Mouse (Mus musculus) kidney, postnatal 36 days (tissue): Measurements from ENCODE around the gene Gpc6.

Source experiments
- DNase-seq, 2 experiments: peaks; one replicate each; pipeline ENCODE4 v3.0.0; 2021 to 2022; ENCODE audit warnings: mixed read lengths in 2 of 2

Gpc6 gene

DNA sequence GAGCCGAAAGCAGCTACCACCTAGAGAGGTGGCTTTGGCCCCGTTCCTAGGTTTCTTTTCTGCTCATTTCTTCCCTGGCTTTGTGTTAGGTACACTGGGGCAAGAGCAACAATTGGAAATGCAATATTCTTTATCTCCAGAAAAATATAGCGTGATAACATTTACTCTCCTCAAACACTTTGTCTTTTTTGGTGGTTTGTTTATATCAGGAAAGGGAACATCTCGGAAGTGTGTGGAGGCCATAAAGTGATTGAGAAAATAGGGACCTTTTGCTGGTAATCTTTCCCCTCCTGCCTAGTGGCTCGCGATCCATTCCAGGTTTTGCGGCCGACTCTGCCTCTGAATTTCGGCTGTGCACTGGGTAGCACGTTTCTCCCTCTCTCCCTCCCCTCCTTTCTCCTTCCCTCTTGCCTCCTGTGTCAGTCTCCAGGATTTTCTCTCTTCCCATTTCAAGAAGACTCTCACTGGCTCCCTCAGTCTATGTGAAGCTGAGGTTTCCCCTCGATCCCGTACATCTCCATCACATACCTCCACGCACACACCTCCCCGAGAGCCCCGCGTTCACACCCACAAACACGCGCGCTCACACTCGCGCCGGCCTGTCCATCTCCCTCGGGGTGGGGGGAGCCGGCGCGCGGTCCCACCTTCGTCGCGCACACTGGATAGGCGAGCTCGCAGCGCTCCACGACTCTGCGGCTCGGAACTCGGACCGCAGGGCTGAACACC, at the start of gene Gpc6:
Gene Gpc6 (plus strand): TSS at position 440 of the 726 bp plus-strand sequence.
- peak; percentile 71 to 86 for DNase-seq

DNA sequence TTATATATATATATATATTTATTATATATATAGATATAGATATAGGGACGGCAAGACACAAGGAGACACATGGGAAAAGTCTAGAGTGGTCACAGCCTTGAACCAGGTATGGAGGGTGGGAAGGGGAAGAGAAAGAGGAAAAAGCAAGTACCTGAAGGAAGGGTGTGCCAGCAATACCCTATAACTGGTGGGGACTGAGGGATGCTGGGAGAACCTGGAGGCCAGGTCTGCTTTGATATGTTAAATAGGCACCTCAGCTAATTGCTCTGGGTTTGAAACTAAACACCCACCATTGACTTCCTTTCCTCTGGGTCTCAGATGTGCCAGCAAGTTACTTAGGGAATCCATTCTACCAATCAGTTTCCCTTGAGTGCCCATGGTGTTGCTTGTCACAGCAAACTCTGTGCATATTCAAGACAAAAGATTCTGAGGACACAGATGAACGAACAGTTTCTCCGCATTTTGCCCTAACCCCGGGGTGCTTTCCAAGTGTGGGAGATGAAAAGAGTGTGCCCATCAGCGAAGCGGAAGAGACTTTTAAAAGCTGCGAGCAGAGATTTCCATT, 42.6 kb upstream of the Gpc6 start:
- DNase-seq = no peak

DNA sequence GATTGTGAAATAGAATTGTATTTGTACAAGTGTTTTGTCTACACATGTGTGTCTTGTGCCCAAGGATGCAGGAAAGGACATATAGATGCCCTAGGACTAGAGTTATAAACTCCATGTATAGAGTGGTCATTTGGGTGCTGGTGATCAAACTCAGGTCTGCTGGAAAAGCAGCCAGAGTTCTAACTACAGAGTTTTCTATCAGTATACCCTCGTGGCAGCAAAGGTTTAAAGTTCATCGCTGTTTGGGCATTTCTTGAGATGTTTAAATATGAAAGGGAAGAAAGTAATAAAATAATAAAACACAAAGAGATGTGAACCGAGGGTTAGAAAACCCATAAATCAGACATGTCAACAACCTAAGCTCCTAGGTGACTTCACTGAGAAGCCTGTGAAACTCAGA, 30.8 kb upstream of the Gpc6 start:
- DNase-seq = no peak

DNA sequence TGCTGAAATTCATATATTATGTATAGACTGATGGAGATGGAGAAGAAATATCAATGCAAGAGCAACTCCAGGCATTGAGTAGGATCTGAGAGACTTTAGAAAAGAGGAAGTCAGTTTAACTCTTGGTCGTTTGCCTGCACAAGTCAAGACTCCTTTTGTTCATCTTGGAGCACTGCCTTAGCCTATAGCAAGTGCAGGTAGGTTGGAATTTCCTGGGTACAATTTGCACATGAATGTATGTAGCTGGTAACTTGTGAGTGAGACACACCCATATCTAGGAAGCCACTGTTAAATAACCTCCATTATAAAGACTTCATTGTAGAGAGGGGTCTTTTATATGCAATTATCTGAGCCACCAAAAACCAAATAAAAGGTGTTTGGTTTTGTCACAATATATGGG, 27.1 kb upstream of the Gpc6 start:
- no peak for DNase-seq

DNA sequence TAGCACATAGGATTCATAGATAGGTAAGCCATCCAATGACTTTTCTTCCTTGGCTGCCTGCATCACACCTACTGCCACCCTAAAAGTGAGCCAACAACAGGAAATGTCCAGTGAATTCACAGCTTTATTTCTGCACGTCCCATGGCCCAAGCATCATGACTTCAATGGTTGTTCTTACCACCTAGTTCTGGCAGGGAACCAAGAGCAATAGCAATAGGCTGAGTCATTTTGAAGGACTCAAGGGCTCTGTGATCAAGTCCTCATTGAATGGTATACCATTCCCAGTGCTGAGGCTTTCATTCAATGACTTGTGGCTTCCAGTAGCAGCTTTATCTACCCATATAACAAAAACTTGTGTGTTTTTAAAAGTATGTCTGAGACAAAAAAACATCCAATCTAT, 13.3 kb upstream of the Gpc6 start:
- DNase-seq = no peak

DNA sequence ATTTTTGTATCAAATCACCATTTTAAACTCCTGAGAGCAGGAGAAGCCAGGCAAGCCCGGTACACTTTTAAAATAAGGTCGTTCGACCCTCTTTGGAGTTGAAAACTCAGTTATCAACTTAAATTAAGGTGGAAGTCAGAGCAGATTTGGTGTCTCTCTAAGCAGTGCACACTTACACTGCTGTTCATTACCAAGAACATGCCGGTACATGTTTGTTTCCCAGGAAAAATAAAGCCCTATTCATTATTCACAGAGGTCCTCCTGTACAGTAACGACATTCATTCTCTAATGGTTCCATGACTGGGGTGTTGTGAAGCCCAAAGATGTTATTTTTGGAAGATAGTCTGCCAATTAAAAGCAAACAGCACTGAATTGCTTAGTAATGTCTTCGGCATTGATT, 8.2 kb upstream of the Gpc6 start:
- DNase-seq = no peak

DNA sequence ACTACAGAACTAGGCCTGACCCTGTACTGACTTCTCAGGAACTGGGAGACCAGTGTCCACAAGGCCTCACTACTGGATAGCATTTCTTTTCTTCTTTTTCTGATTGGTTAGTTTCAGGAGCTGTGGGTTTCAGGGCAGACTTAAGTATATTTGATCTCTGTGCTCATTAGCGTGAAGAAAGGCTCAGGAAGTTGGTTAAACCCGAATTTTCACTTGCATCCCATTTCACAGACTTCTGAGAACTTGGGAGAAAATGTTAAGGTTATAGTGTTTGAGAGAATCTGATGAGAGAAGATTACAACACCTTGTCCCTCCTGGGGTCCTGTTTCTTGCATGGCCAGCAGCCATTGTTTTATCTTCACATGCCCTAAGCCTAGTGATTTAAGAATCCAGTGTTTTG, 849 bp upstream of the Gpc6 start:
- DNase-seq = no peak

DNA sequence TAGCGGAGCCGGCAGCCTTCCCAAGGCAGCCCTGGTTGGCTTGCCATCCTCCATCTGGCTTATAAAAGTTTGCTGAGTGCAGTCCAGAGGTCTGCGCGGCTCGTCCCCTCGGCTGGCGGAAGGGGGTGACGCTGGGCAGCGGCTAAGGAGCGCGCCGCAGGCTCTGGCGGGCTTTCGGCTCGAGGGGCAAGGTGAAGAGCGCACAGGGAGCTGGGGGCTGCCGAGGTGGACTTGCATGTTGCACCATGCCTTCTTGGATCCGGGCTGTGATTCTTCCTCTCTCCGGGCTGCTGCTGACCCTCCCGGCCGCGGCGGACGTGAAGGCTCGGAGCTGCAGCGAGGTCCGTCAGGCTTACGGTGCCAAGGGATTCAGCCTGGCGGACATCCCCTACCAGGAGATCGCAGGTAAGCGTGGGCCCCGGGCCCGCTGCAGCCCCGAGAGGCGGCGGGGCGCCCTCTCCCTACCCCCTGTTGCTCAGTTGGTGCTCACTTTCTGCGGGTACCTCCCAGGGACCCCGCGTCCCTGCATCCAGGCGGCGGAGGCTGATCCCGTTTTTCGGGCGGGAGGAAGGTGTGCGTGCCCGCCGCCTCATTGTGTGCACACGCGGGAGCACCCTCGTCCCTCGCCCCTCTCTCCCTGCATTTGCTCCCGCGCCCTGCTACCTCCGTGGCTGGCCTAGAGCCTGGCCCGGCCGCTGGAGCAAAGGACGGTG, 732 bp downstream of the Gpc6 start:
- DNase-seq = peak in 1 of 2 experiments; percentile 53

DNA sequence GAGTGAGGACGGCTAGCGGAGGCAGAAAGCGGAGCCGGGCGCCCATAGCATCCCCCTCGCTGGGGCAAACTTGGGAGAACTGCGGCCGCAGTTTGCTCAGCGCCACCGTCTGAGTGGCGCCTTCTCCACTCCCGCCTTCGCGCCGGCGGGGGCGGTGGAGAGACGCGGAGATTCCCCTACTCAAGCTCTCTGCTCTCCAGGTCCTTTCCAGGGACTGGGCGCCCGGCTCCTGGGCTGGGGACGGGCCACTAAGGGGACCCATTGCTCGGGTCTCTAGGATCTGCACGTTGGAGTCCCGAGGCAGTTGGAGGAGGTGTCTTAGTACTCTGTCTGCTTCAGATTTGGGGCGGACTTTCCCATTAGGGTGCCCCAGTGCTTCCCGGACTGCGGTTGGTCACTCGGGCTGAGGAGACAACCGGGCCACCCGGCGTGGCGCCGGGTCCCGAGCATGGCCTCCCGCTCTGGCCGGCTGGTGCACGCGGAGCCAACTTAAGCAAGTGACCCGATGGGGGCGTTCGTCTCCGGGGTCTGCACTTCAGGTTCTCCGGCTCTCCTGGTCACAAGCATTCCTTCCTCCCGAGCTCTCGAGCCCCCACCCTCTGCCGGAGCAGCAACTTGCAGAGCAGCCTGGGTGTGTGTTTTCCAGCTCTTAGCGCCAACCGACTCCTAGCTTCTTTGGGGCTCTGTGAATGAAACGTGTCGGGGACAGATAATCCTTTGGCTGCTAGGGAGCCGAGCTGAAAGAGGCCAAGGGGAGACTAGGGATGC, 1.5 kb downstream of the Gpc6 start:
- DNase-seq = peak; percentile 51 to 64

DNA sequence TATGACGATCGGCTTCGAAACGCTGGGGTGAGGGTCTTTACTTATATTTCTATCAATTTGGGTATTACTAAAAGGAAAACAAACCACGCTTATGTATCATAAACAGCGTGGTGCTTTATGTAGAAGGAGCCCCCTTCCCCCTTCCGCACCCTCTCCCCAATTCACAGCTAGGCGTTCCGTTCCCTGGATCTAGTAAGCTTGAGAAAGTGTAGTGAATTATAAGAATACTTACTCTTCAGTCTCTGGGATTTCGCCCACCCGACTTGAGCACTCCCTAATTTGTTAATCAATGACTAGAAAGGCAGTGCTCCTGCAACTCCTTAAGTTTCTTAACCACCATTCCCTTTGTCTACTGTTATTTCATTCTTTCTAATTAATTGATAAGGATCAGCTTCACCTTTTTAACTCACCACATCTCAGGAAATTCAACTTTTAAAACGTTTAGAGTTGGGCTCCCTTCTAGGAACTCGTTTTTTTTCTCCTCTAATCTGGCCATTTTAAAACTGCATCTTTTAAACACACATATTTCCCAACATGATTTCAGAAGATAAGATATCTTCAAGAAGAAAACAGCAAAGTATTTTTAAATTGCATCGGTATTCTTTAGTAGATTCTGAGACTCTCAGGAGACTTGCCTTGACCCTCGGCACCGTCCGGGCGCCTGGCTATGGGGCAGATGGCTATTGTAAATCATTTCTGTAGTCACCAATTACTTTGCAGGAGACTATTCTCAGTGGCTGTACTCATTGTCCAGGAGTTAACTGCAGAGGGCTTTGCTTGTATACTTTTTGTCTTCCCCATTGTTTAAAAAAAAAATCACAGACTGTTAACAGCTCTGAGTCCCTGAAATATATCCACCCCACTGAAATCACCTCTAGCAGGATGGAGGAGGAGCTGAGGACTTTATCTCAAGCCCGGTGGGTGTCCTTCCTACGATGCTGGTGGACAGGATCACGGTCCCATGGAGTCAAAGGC, 2.5 kb downstream of the Gpc6 start:
- peak in 1 of 2 experiments; percentile 40 for DNase-seq

DNA sequence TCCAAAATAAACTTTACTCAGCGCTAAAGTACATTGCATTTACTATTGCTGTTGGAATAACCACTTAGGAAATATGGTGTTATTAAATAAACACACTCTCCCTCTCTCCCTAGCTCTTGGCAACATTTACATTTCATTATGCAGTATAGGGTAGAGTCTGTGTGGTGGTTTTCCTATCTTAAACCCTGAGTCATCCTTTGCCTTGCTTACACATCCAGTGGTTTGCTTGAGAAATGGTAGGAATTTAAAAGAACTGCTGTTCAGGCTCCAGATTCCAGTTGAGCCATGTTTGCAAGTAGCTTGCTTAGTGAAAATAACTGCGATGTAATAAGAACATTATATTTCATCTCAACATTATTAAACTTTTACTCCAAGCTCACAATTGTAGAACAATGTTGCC, 3.3 kb downstream of the Gpc6 start:
- no peak for DNase-seq

DNA sequence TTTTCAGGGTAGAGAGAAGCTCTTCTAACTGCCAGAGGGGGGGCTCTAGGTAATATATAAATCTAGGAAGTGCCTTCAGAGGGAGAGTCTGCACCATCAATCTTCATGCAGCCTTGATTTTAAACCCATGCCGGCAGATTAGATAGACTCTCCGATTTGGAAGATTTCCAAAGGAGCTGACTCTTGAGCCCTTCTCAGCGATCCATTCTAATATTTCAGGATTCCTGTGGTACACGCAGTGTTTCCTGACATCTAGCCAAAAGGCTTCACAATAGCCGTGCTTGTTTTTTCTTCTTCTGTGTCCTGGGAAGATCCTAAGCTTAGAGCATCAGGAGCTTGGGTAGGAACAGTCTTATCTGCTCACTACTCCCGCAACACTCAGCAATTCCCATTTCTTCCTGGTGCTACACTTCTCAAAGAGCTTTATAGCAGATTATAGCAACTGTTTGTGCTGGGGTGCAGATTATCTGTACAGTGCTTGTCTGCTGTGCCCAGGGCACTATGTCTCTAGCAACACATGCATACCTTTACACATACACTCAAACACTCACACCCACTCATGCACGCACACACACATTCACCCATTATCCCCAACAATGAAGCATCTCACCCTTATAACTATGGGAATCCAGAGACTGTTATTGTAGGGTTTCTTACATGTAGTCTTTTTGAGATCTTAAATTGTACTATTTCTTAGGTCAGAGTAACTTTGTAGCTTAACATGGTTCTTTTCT, 3.8 kb downstream of the Gpc6 start:
- no peak for DNase-seq

DNA sequence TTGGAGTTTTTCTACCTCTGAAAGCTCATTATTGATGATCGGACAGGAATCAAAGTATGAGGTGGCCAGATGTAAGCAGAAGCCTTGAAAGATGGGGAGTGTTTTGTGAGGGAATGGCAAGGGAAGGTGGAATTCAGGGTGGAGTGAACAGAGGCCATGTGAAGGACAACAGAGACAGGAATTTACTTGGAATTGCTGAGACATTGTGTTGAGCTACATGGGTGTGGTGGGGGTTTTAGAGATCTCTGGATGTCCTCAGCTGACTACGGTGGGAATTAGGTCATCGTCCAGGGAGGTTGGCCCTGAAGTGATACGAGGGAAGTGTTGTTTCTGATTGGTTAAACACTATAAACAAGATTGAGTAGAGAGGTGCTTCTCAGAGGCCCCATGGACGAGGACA, 8.7 kb downstream of the Gpc6 start:
- DNase-seq = no peak

DNA sequence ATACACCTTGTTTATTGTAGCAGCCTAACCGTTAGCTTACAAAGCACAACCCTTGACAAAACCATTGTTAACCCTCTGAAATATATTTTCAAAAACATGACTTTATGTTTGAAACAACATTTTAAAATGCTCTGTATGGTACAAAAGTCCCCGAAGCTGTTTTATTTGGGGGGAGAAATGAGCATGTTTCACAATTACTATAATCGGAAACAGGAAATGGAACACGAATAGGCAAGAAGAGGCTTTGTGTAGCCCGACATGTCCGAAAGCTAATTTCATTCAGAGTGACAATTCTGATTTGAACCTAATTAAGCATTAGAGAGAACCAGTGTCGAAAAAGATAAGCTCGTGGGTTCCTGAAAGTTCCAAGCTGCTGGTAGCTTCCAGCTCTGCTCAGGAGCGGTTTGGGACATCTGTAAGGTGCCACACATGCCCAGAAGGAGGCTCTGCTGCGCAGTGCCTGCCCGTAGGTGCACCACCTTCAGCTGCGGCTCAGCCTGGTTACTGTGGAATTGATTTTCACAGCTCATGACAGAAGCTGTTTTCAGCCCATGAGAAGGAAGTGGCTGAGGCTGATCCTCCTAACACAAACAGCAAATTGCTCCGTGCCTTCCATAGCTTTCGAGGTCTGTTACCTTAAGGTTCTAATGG, 12.9 kb downstream of the Gpc6 start:
- DNase-seq = peak in 1 of 2 experiments; percentile 22

DNA sequence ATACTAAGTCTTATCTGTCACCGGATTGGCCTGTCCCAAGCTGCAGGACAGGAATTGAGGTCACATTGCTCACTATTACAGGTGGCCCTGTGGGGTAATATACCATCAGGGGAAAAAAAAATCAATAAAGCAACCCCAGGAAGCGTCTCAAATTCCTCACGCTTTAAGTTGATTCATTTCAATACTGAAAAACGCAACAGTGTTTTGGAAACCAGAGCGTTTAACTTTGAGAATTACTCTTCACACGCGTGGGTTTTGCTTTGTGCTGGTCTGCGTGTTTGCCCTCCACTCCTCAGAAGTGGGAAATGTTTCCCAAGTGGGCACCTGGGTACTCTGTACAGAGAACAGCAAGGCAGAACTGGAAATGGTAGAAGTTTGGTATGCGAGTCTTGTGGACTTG, 13.6 kb downstream of the Gpc6 start:
- no peak for DNase-seq

DNA sequence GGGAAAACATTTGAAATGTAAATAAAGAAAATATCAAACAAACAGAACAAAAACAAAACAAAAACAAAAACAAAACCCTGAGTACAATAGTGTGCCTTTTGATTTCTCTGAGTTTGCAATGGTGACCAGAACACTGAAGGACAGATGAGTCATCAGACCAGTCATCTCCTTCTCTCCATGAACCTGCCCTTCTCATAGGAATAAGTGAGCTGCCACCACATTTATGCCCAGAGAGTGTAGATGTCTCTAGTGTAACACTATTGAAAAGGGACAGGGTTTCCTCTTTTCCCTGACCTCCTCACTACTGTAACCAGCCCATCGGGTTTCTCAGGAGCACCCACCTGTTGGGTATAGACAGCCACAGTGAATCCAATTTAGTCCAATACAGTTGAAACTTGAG, 14.4 kb downstream of the Gpc6 start:
- no peak for DNase-seq

DNA sequence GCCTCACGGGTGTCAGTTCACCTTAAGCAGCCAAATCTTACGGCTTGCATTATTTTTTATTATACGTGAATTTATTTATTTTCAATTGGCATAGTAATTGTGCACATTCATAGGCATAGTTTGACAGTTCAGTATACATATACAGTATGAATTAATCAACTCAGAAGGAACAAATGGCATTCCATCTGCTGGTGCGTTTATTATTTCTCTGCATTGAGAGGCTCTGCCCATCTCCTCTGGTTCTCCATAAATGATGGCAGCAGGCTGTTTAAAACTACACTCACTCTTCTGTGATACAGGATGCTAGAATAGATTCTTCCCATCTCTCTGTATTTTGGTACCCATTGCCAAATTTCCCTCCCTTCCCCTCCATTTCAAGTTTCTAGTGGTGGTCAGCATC, 16.7 kb downstream of the Gpc6 start:
- DNase-seq = no peak

DNA sequence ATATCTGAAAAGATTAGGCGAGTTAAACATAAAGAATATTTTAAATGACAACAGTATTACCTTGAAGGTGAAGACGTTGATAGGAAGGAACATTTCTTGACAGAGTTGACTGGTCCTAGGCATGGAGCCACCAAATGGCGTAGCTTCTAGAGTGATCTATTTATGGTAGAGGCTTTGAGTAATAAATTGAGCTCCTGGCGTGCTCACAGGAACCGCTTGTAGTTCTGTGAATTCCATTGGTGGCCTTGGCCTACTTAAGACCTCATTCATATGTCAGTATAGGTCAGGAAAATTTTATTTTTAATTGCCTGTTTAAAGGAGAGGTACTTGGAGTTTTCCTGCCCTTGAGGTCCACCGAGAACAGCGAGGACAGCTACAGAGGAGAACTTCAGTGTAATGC, 18.6 kb downstream of the Gpc6 start:
- DNase-seq = no peak

DNA sequence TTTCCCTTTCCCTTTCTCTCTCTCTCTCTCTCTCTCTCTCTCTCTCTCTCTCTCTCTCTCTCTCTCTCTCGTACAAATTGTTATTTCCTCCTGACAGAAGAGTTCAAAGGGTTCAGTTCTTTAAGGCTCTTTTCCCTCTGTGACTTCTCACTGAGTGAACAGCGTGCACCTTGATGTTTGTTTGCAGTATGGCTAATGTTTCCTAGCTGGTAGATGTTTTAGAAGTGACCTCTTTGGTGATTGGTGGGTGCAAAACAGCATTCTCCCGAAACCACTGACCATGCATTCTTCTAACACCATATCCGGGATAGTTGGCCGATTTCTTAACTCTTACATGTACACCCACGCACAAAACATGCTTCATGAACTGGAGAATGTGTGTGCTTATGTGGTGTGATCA, 20.9 kb downstream of the Gpc6 start:
- no peak for DNase-seq

DNA sequence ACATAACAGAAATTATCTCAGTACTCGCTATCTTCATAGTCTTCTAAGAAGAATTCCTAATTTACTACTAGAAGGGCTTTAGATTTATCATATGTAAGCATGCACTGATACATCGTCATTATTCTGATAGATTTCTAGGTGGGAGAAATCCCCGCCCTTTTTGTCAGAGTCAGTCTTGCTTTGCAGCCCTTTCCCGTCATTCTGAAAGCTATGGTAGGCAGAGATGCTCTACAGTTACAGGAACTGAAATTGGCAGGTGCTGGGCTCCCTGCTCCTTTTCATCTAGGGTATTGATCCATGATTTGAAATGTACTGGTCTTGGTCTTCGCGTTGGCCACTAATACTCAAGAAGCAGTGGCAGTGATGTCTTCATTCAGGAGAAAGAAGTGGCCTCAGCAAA, 22.3 kb downstream of the Gpc6 start:
- no peak for DNase-seq
